Mouse (Mus musculus) liver, embryonic 11.5 days (tissue): ENCODE results near the gene Cd9. TPM values are rescaled to one million over a fixed set of nuclear protein-coding genes. Genes with fewer than 3 reads are reported as not detected.

Source experiments
- ATAC-seq: fragments of 200-750 bp; cut with Nextera tagmentation; replicated peaks from 2 replicates; pipeline ENCODE4 v1.8.0; 2017; ENCODE audit warnings: moderate number of reproducible peaks, mild to moderate bottlenecking, moderate TSS enrichment, moderate library complexity; ENCODE audit not compliant: low FRiP score
- DNase-seq: peaks from one replicate; pipeline ENCODE4 v3.0.0-alpha.2; 2017; ENCODE audit warnings: low spot score
- H3K27ac ChIP-seq: fragments of 300-500 bp; sonication (generic); 2 replicates; pipeline ENCODE4 v1.5.1; 2014; ENCODE audit warnings: mild to moderate bottlenecking, low read depth, low read length, control low read depth
- H3K27me3 ChIP-seq: fragments of 300-500 bp; sonication (generic); replicated peaks from 2 replicates; pipeline ENCODE4 v1.6.1; 2014; ENCODE audit warnings: low read length, mixed read lengths; ENCODE audit not compliant: control insufficient read depth, insufficient read depth
- H3K36me3 ChIP-seq: fragments of 300-500 bp; sonication (generic); 2 replicates; pipeline ENCODE4 v1.6.1; 2014; ENCODE audit warnings: mild to moderate bottlenecking, low read length, moderate library complexity, mixed read lengths; ENCODE audit not compliant: control insufficient read depth, insufficient read depth
- H3K4me1 ChIP-seq: fragments of 300-500 bp; sonication (generic); replicated peaks from 2 replicates; pipeline ENCODE4 v1.6.1; 2014; ENCODE audit warnings: low read length, mixed read lengths; ENCODE audit not compliant: control insufficient read depth, insufficient read depth
- H3K4me2 ChIP-seq: fragments of 300-500 bp; sonication (generic); 2 replicates; pipeline ENCODE4 v1.6.1; 2014; ENCODE audit warnings: mild to moderate bottlenecking, control low read depth, moderate library complexity
- H3K4me3 ChIP-seq: fragments of 300-500 bp; sonication (generic); 2 replicates; pipeline ENCODE4 v1.5.1; 2014; ENCODE audit warnings: low read depth, low read length, control low read depth
- H3K9ac ChIP-seq: fragments of 300-500 bp; sonication (generic); 2 replicates; pipeline ENCODE4 v1.6.1; 2014; ENCODE audit warnings: low read depth, low read length, control low read depth
- H3K9me3 ChIP-seq: fragments of 300-500 bp; sonication (generic); 2 replicates; pipeline ENCODE4 v1.6.1; 2016; ENCODE audit warnings: low read length, inconsistent platforms, mixed read lengths; ENCODE audit not compliant: control insufficient read depth
- WGBS: fragments of 180-500 bp; shearing (Covaris S2); extraction: QIAGEN DNeasy Blood & Tissue Kit; methylation state at CpG from one replicate; pipeline ENCODE4 v1.1.7; 2014; 5-methylcytosine and 5-hydroxymethylcytosine counted together
- polyA plus RNA-seq: library from polyadenylated mRNA; unstranded; fragments of >200 nt; fragmentation: Nextera tagmentation; extraction: Ambion mirVana; gene quantifications from 2 replicates; pipeline ENCODE4 v1.2.1, GENCODE M21; 2014

Cd9 gene
- polyA plus RNA-seq, 1 experiment from 2014 or later, result 113 TPM

- 56% methylated on average over 3 of the region's 3 CpGs for WGBS
- no peaks in the 10 kb centered on the region for H3K9me3 ChIP-seq
- H3K9ac ChIP-seq, result no peak overlapping the region
- H3K27me3 ChIP-seq, result no peaks in the 10 kb centered on the region
- no peak overlapping the region for H3K27ac ChIP-seq
- DNase-seq (no peak), ATAC-seq (no peak)
- peaks cover 19% of the 10 kb centered on the region for H3K4me1 ChIP-seq
- no peak overlapping the region for H3K4me3 ChIP-seq
- H3K36me3 ChIP-seq, result no peaks in the 10 kb centered on the region
- H3K4me2 ChIP-seq, result no peak overlapping the region
Observed at GRCm38 (mm10) chr6:125509783-125510182, 15.2 kb upstream of the Cd9 start.

GRCm38 (mm10) chr6:125506427-125506826 is 11.8 kb upstream of the Cd9 start:
- Histone ChIP-seq H3K9ac (no peak overlapping the region), H3K4me3 (no peak overlapping the region), H3K9me3 (no peaks in the 10 kb centered on the region), H3K36me3 (no peaks in the 10 kb centered on the region), H3K27ac (no peak overlapping the region), H3K4me1 (no peaks in the 10 kb centered on the region; the same call in 1 of the 2 replicates), H3K4me2 (no peak overlapping the region), H3K27me3 (no peaks in the 10 kb centered on the region)
- DNase-seq (no peak), ATAC-seq (no peak)
- WGBS, result 88% methylated on average over 4 of the region's 4 CpGs

- Histone ChIP-seq H3K4me1 (no peaks in the 10 kb centered on the region), H3K36me3 (no peaks in the 10 kb centered on the region), H3K27me3 (no peaks in the 10 kb centered on the region), H3K4me3 (no peak overlapping the region), H3K27ac (no peak overlapping the region), H3K4me2 (no peak overlapping the region), H3K9me3 (no peaks in the 10 kb centered on the region), H3K9ac (no peak overlapping the region)
- WGBS, result 44% methylated on average over 3 of the region's 3 CpGs
- no peak for DNase-seq
- ATAC-seq, result no peak
Observed at GRCm38 (mm10) chr6:125504622-125505355, 10.2 kb upstream of the Cd9 start.

GRCm38 (mm10) chr6:125503186-125503802 is 8.7 kb upstream of the Cd9 start:
- 86% methylated on average over 11 of the region's 11 CpGs for WGBS
- no peaks in the 10 kb centered on the region for H3K4me1 ChIP-seq
- ATAC-seq (no peak), DNase-seq (no peak)
- no peak overlapping the region for H3K27ac ChIP-seq
- no peaks in the 10 kb centered on the region for H3K36me3 ChIP-seq
- H3K27me3 ChIP-seq, result no peaks in the 10 kb centered on the region
- H3K9me3 ChIP-seq, result no peaks in the 10 kb centered on the region
- no peak overlapping the region for H3K4me2 ChIP-seq
- H3K9ac ChIP-seq, result no peak overlapping the region
- H3K4me3 ChIP-seq, result no peak overlapping the region

- Histone ChIP-seq H3K9me3 (no peaks in the 10 kb centered on the region), H3K4me2 (no peak overlapping the region), H3K9ac (no peak overlapping the region), H3K4me1 (peaks cover 10% of the 10 kb centered on the region), H3K27ac (no peak overlapping the region), H3K4me3 (no peak overlapping the region), H3K36me3 (no peaks in the 10 kb centered on the region), H3K27me3 (peaks cover 9% of the 10 kb centered on the region)
- DNase-seq (no peak), ATAC-seq (no peak)
- 32% methylated on average over 5 of the region's 5 CpGs for WGBS
Observed at GRCm38 (mm10) chr6:125498062-125498461, 3.5 kb upstream of the Cd9 start.

GRCm38 (mm10) chr6:125496417-125496816 is 1.8 kb upstream of the Cd9 start:
- ATAC-seq (no peak), DNase-seq (no peak)
- H3K4me2 ChIP-seq, result no peak overlapping the region
- H3K9me3 ChIP-seq, result no peaks in the 10 kb centered on the region
- no peak overlapping the region for H3K4me3 ChIP-seq
- peaks cover 10% of the 10 kb centered on the region for H3K27me3 ChIP-seq
- peaks cover 14% of the 10 kb centered on the region for H3K4me1 ChIP-seq
- 86% methylated on average over 12 of the region's 12 CpGs for WGBS
- no peak overlapping the region for H3K9ac ChIP-seq
- no peak overlapping the region for H3K27ac ChIP-seq
- H3K36me3 ChIP-seq, result no peaks in the 10 kb centered on the region

- no peaks in the 10 kb centered on the region for H3K9me3 ChIP-seq
- H3K36me3 ChIP-seq, result no peaks in the 10 kb centered on the region
- peaks cover 10% of the 10 kb centered on the region for H3K27me3 ChIP-seq
- H3K4me2 ChIP-seq, result no peak overlapping the region; the same call in 1 of the 2 replicates
- ATAC-seq, result no peak
- peaks cover 17% of the 10 kb centered on the region for H3K4me1 ChIP-seq
- H3K27ac ChIP-seq, result no peak overlapping the region
- H3K9ac ChIP-seq, result no peak overlapping the region
- no peak overlapping the region for H3K4me3 ChIP-seq
- DNase-seq, result no peak
- WGBS, result 63% methylated on average over 9 of the region's 9 CpGs
Observed at GRCm38 (mm10) chr6:125495361-125495760, 770 bp upstream of the Cd9 start.

GRCm38 (mm10) chr6:125493147-125493546 is 1.4 kb downstream of the Cd9 start:
- Histone ChIP-seq H3K36me3 (no peaks in the 10 kb centered on the region), H3K4me2 (peak overlapping the region; percentile 98), H3K4me3 (peak overlapping the region; percentile 71), H3K27ac (no peak overlapping the region), H3K9me3 (no peaks in the 10 kb centered on the region), H3K4me1 (peaks cover 21% of the 10 kb centered on the region), H3K9ac (no peak overlapping the region), H3K27me3 (peaks cover 10% of the 10 kb centered on the region)
- WGBS, result 46% methylated on average over 5 of the region's 5 CpGs
- ATAC-seq (no peak), DNase-seq (no peak)

- no peak overlapping the region for H3K27ac ChIP-seq
- no peaks in the 10 kb centered on the region for H3K9me3 ChIP-seq
- H3K4me1 ChIP-seq, result peaks cover 21% of the 10 kb centered on the region
- DNase-seq, result no peak
- H3K9ac ChIP-seq, result 0 out of 2 replicates have a peak overlapping the region, but pooled peaks have one; percentile 20
- peaks cover 10% of the 10 kb centered on the region for H3K27me3 ChIP-seq
- WGBS, result 65% methylated on average over 6 of the region's 6 CpGs
- peak overlapping the region; percentile 71; the same call in 1 of the 2 replicates for H3K4me3 ChIP-seq
- no peak for ATAC-seq
- no peaks in the 10 kb centered on the region for H3K36me3 ChIP-seq
- H3K4me2 ChIP-seq, result peak overlapping the region; percentile 98
Observed at GRCm38 (mm10) chr6:125492664-125493063, 1.9 kb downstream of the Cd9 start.
